Mouse (Mus musculus) embryonic facial prominence, embryonic 14.5 days (tissue): ENCODE measurements around the gene H2-Q2. TPM values are rescaled to one million over a fixed set of nuclear protein-coding genes. Genes with fewer than 3 reads are reported as not detected.
"Not testable (repeated sequence)": the region's sequence is repeated elsewhere in the genome, so short reads cannot be mapped to it uniquely, and the experiment has no call there.

Experiments
- ATAC-seq: fragments of 200-750 bp; cut with Nextera tagmentation; 2 replicates; pipeline ENCODE4 v1.8.0; 2017; ENCODE audit warnings: low read depth, moderate number of reproducible peaks, moderate TSS enrichment
- DNase-seq: peaks from one replicate; pipeline ENCODE4 v3.0.0-alpha.2; 2015; ENCODE audit warnings: low spot score
- H3K27ac ChIP-seq: fragments of 300-500 bp; sonication (generic); replicated peaks from 2 replicates; pipeline ENCODE4 v1.5.1; 2014; ENCODE audit warnings: low read depth, mild to moderate bottlenecking, low read length, moderate library complexity
- H3K27me3 ChIP-seq: fragments of 300-500 bp; sonication (generic); replicated peaks from 2 replicates; pipeline ENCODE4 v1.6.1; 2014; ENCODE audit warnings: low read length; ENCODE audit not compliant: control insufficient read depth, insufficient read depth
- H3K36me3 ChIP-seq: fragments of 300-500 bp; sonication (generic); 2 replicates; pipeline ENCODE4 v1.6.1; 2014; ENCODE audit warnings: low read length, mixed read lengths; ENCODE audit not compliant: control insufficient read depth, insufficient read depth
- H3K4me1 ChIP-seq: fragments of 300-500 bp; sonication (generic); 2 replicates; pipeline ENCODE4 v1.6.1; 2014; ENCODE audit warnings: antibody characterized with exemption, low read length; ENCODE audit not compliant: control insufficient read depth, insufficient read depth
- H3K4me2 ChIP-seq: fragments of 300-500 bp; sonication (generic); 2 replicates; pipeline ENCODE4 v1.6.1; 2014; ENCODE audit warnings: low read depth, mild to moderate bottlenecking, low read length, moderate library complexity, mixed read lengths
- H3K4me3 ChIP-seq: fragments of 300-500 bp; sonication (generic); 2 replicates; pipeline ENCODE4 v1.5.1; 2014; ENCODE audit warnings: low read depth, mild to moderate bottlenecking, low read length
- H3K9ac ChIP-seq: fragments of 300-500 bp; sonication (generic); 2 replicates; pipeline ENCODE4 v1.6.1; 2014; ENCODE audit warnings: low read depth, mild to moderate bottlenecking, low read length, moderate library complexity, mixed read lengths
- H3K9me3 ChIP-seq: fragments of 300-500 bp; sonication (generic); 2 replicates; pipeline ENCODE4 v1.6.1; 2016; ENCODE audit warnings: low read length; ENCODE audit not compliant: control insufficient read depth
- WGBS: fragments of 180-500 bp; shearing (Covaris S2); extraction: QIAGEN DNeasy Blood & Tissue Kit; methylation state at CpG from one replicate; pipeline ENCODE4 v1.1.7; 2014; 5-methylcytosine and 5-hydroxymethylcytosine counted together
- polyA plus RNA-seq: library from polyadenylated mRNA; unstranded; fragments of >200 nt; fragmentation: Nextera tagmentation; extraction: Ambion mirVana; gene quantifications from 2 replicates; pipeline ENCODE4 v1.2.1, GENCODE M21; 2014

The H2-Q2 gene
- polyA plus RNA-seq, 1 experiment from 2014 or later = 0.22 TPM

DNA sequence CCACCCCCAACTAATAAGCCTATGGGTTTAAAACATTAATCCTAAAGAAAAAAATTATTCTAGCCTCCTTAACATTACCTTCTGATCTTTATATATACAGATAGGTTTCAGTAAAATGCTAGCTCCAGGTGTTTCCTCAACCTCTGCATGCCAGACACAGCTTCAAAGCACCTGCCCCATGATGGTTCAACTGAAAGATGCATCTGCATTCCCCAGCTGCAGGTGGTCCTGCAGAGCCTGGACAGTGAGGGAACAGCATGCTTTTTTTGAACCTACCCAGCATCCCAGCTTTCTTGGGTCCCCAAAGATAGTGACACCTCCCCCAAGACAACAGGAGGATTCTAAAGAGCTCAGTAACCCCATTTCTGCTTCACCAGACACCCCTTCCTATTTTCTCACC, 23.4 kb upstream of the H2-Q2 start:
- no peak overlapping the region for H3K4me3 ChIP-seq
- no peak overlapping the region for H3K4me2 ChIP-seq
- H3K27me3 ChIP-seq = peaks cover 52% of the 10 kb centered on the region
- H3K9me3 ChIP-seq = no peaks in the 10 kb centered on the region
- no peak overlapping the region for H3K27ac ChIP-seq
- no peaks in the 10 kb centered on the region for H3K36me3 ChIP-seq
- no peak for DNase-seq
- no peak for ATAC-seq
- H3K9ac ChIP-seq = no peak overlapping the region
- no peaks in the 10 kb centered on the region for H3K4me1 ChIP-seq

DNA sequence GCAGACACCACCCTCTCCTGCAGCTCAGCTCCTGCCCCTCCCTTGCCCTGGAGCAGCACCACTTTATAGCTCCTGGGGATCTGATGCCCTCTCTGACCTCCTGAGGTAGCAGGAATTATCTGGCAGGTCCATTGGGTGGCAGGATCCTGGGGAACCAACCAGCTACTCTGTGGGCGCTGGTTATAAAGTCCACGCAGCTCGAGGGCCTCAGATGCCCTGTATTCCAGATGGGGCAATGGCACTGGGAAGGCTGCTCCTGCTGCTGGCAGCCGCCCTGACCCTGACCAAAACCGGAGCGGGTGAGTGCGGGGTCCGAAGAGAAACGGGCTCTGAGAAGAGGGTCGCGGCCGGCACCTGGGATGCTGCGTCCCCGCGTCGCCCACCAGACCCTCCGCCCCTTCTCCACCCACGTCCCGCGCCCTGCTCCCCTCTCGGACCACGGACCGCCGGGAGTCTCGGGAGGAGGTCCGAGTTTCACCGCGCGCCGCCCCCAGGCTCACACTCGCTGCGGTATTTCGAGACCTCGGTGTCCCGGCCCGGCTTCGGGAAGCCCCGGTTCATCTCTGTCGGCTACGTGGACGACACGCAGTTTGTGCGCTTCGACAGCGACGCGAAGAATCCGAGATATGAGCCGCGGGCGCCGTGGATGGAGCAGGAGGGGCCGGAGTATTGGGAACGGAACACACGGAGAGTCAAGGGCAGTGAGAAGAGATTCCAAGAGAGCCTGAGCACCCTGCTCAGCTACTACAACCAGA, 21.5 kb upstream of the H2-Q2 start, which contains the start of gene H2-Q1:
Gene H2-Q1 (plus strand): TSS at position 79 of the 755 bp plus-strand sequence.
- H3K9ac ChIP-seq = peak within 1 kb of the TSS; percentile 47; the same call in 1 of the 2 replicates

DNA sequence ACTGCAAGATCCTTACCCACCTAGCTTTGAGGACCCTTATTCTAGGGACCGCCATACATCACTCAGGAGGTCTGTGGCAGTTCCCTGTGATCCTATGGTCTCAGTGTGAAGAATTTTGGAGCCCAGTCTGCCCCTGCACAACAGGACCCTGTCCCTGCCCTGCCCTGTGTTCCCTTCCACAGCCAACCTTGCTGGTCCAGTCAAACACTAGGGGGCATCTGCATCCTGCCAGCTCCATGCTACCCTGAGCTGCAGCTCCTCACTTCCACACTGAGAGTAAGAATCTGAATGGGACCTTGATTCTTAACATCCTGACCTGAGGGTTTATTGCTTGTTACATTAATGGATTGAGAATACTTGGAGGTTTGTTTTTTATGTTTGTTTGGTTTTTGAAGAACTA, 16.9 kb upstream of the H2-Q2 start:
- not testable (repeated sequence) for ATAC-seq
- H3K27me3 ChIP-seq = peaks cover 27% of the 10 kb centered on the region

More for the DNA sequence above, 21.5 kb upstream of the H2-Q2 start, which contains the start of gene H2-Q1:
- H3K36me3 ChIP-seq = no peaks in the 10 kb centered on the region
- no peak for ATAC-seq
- peaks cover 52% of the 10 kb centered on the region for H3K27me3 ChIP-seq
- peak within 1 kb of the TSS; percentile 49 for H3K4me2 ChIP-seq
- WGBS = 3% methylated on average over 42 of the region's 55 CpGs
- DNase-seq = no peak
- H3K4me3 ChIP-seq = peak within 1 kb of the TSS; percentile 33
- H3K4me1 ChIP-seq = no peaks in the 10 kb centered on the region
- H3K9me3 ChIP-seq = no peaks in the 10 kb centered on the region
- no peak within 1 kb of the TSS for H3K27ac ChIP-seq

DNA sequence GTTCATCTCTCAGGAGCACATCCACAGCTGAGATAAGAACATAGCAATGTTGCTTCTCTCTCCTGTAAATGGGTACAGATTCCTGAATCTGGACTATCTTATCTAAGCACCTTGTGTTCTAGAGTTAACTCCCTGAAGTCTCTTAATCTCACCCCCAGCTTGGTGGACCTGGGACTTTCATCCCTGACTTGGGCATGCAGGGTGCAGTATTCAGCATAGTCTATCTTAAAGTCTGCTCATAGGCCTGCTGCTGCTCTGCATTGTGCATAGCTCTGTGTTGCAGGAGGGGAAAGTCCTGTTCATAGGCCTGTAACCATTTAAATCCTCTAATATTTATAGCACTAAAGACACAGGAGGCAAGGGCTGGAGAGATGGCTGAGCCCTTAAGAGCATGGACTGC, 16.0 kb upstream of the H2-Q2 start:
- peaks cover 18% of the 10 kb centered on the region for H3K27me3 ChIP-seq
- not testable (repeated sequence) for ATAC-seq, H3K9ac ChIP-seq, H3K27ac ChIP-seq, H3K4me1 ChIP-seq, H3K36me3 ChIP-seq, DNase-seq, H3K4me2 ChIP-seq, H3K9me3 ChIP-seq, H3K4me3 ChIP-seq

More for the DNA sequence above, 16.9 kb upstream of the H2-Q2 start:
- H3K36me3 ChIP-seq, H3K4me3 ChIP-seq, H3K9me3 ChIP-seq, DNase-seq, H3K9ac ChIP-seq, H3K4me2 ChIP-seq, H3K4me1 ChIP-seq, H3K27ac ChIP-seq: not testable (repeated sequence)
- WGBS = 39% methylated on average over 1 of the region's 1 CpGs

DNA sequence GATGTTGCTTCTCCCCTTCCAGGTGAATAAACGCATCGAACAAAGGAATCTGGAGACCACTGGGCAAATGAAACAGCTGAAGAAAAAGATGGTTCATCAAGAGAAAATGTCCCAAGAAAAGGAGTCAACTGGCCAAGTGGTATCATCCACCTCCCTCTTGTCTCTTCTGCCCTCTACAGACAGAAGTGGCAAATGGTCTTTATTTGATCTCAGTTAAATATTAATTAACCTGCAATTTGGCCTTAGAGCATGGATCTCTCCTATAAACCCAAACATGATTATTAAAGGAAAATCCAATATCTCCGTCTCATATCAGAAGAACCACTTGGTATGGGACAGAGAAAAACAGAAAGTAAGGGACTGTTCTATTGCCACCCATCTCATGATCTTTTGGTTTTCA, 12.3 kb upstream of the H2-Q2 start:
- H3K4me3 ChIP-seq, H3K27ac ChIP-seq, H3K27me3 ChIP-seq, H3K9ac ChIP-seq, H3K36me3 ChIP-seq, ATAC-seq, H3K4me1 ChIP-seq, DNase-seq, H3K4me2 ChIP-seq, H3K9me3 ChIP-seq: not testable (repeated sequence)
- 56% methylated on average over 3 of the region's 3 CpGs for whole genome bisulfite sequencing

DNA sequence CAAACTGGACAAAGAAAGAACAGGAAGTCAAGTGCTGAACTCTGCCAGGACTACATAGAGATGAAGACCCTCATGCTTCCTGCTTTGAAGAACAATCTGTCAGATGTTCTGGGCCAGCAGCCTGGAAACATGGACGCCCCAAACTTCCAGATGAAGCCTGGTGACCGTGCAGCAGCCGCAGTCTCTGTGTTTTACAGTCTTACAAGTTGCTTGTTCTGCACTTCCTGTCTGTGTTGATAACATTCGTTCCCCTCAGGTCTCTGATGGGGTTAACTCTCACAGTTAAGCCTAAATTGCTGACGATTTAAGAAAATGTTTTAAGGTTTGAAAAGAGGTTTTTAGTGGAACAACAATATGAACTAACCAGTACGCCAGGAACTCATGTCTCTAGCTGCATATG, 10.5 kb upstream of the H2-Q2 start:
- 65% methylated on average over 6 of the region's 6 CpGs for WGBS
- H3K36me3 ChIP-seq, H3K27me3 ChIP-seq, H3K9ac ChIP-seq, H3K4me3 ChIP-seq, ATAC-seq, H3K4me2 ChIP-seq, DNase-seq, H3K27ac ChIP-seq, H3K9me3 ChIP-seq, H3K4me1 ChIP-seq: not testable (repeated sequence)

DNA sequence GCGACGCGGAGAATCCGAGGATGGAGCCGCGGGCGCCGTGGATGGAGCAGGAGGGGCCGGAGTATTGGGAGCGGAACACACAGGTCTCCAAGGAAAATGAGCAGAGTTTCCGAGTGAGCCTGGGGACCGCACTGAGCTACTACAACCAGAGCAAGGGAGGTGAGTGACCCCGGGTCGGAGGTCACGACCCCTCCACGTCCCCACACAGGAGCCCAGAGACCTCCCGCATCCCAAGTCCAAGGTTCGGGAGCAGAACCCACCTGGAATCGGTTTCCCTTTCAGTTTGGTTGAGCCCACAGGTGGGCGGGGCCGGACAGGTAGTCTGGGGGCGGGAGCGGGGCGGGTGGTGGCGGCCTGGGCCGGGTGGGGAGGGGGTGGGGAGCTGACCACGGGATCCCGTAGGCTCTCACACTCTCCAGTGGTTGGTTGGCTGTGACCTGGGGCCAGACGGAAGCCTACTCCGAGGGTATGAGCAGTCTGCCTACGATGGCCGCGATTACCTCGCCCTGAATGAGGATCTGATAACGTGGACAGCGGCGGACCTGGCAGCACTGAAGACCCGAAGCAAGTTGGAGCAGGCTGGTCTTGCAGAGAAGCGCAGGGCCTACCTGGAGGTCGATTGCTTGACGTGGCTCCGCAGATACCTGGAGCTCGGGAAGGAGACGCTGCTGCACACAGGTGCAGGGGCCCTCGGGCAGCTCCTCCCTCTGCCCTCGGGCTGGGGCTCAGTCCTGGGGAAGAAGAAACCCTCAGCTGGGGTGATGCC, 852 bp downstream of the H2-Q2 start:
- no peak overlapping the region for H3K27ac ChIP-seq
- peak overlapping the region; percentile 34; the same call in 1 of the 2 replicates for H3K9ac ChIP-seq
- H3K4me2 ChIP-seq = peak overlapping the region; percentile 66
- DNase-seq = no peak
- 0% methylated on average over 33 of the region's 46 CpGs for WGBS
- H3K36me3 ChIP-seq = no peaks in the 10 kb centered on the region
- H3K4me1 ChIP-seq = 0 out of 2 replicates have a peak, but pooled peaks cover 3% of the 10 kb centered on the region
- ATAC-seq = no peak
- H3K9me3 ChIP-seq = no peaks in the 10 kb centered on the region
- H3K27me3 ChIP-seq = peaks cover 43% of the 10 kb centered on the region
- peak overlapping the region; percentile 36 for H3K4me3 ChIP-seq

DNA sequence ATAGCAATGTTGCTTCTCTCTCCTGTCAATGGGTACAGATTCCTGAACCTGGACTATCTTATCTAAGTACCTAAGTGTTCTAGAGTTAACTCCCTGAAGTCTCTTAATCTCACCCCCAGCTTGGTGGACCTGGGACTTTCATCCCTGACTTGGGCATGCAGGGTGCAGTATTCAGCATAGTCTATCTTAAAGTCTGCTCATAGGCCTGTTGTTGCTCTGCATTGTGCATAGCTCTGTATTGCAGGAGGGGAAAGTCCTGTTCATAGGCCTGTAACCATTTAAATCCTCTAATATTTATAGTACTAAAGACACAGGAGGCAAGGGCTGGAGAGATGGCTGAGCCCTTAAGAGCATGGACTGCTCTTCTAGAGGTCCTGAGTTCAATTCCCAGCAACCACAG, 5.6 kb downstream of the H2-Q2 start:
- not testable (repeated sequence) for H3K9me3 ChIP-seq, DNase-seq, H3K36me3 ChIP-seq, ATAC-seq, H3K9ac ChIP-seq, H3K4me3 ChIP-seq, H3K27ac ChIP-seq, H3K4me2 ChIP-seq, H3K4me1 ChIP-seq
- H3K27me3 ChIP-seq = peaks cover 17% of the 10 kb centered on the region
